Mouse (Mus musculus): ENCODE data around the gene Eps8l2. TPM values are rescaled to one million over a fixed set of nuclear protein-coding genes. Genes with fewer than 3 reads are reported as not detected.
A peak's percentile ranks its signal among the peaks of the same experiment; 100 is the strongest.

Eps8l2 gene
- polyA plus RNA-seq, 1 experiment: 0.09 TPM

GRCm38 (mm10) chr7:141327469-141328372, 11.0 kb upstream of the Eps8l2 start, which contains the start of the genes Deaf1 and Tmem80:
Deaf1 (minus strand) TSS chr7:141327690.
Tmem80 (plus strand) TSS chr7:141327739.
- 0 out of 2 replicates have a peak, but pooled peaks cover 2% of the 10 kb centered on the region for H3K27me3 ChIP-seq (ENCODE audit: control insufficient read depth)
- peaks cover 43% of the 10 kb centered on the region for H3K36me3 ChIP-seq (ENCODE audit: control insufficient read depth)
- peak within 1 kb of the TSS; percentile 85 for H3K4me3 ChIP-seq (replicated peaks)
- no peaks in the 10 kb centered on the region for H3K9me3 ChIP-seq (ENCODE audit: control insufficient read depth, low read length)
- H3K4me1 ChIP-seq (ENCODE audit: control insufficient read depth): peaks cover 51% of the 10 kb centered on the region
- TF ChIP-seq GATA1 (IDR thresholded peaks at IDR 0.05; ENCODE audit: low read length) (peak; percentile 20; the same call in 1 of the 2 replicates), TAL1 (IDR thresholded peaks at IDR 0.05; ENCODE audit: low read length) (no peak)

- TF ChIP-seq GATA1 (IDR thresholded peaks at IDR 0.05; ENCODE audit: low read length): no peak
- TF ChIP-seq TAL1 (IDR thresholded peaks at IDR 0.05; ENCODE audit: low read length): no peak
- peak overlapping the region; percentile 85 for H3K4me3 ChIP-seq (replicated peaks)
- H3K27me3 ChIP-seq (ENCODE audit: control insufficient read depth): 0 out of 2 replicates have a peak, but pooled peaks cover 2% of the 10 kb centered on the region
- peaks cover 49% of the 10 kb centered on the region for H3K4me1 ChIP-seq (ENCODE audit: control insufficient read depth)
- H3K9me3 ChIP-seq (ENCODE audit: control insufficient read depth, low read length): no peaks in the 10 kb centered on the region
- H3K36me3 ChIP-seq (ENCODE audit: control insufficient read depth): peaks cover 43% of the 10 kb centered on the region
Observed at GRCm38 (mm10) chr7:141328373-141328990, 10.2 kb upstream of the Eps8l2 start.

- no peak overlapping the region for H3K4me3 ChIP-seq (replicated peaks)
- peaks cover 33% of the 10 kb centered on the region for H3K4me1 ChIP-seq (ENCODE audit: control insufficient read depth)
- H3K27me3 ChIP-seq (ENCODE audit: control insufficient read depth): 0 out of 2 replicates have a peak, but pooled peaks cover 2% of the 10 kb centered on the region
- no peaks in the 10 kb centered on the region for H3K9me3 ChIP-seq (ENCODE audit: control insufficient read depth, low read length)
- TF ChIP-seq TAL1 (IDR thresholded peaks at IDR 0.05; ENCODE audit: low read length) (no peak), GATA1 (IDR thresholded peaks at IDR 0.05; ENCODE audit: low read length) (no peak)
- H3K36me3 ChIP-seq (ENCODE audit: control insufficient read depth): peaks cover 47% of the 10 kb centered on the region
Observed at GRCm38 (mm10) chr7:141330706-141331105, 8.0 kb upstream of the Eps8l2 start.

- no peak for TF ChIP-seq TAL1 (IDR thresholded peaks at IDR 0.05; ENCODE audit: low read length)
- TF ChIP-seq GATA1 (IDR thresholded peaks at IDR 0.05; ENCODE audit: low read length): no peak
- Histone ChIP-seq H3K9me3 (ENCODE audit: control insufficient read depth, low read length) (no peaks in the 10 kb centered on the region), H3K4me3 (replicated peaks) (no peak overlapping the region), H3K36me3 (ENCODE audit: control insufficient read depth) (peaks cover 43% of the 10 kb centered on the region), H3K27me3 (ENCODE audit: control insufficient read depth) (no peaks in the 10 kb centered on the region), H3K4me1 (ENCODE audit: control insufficient read depth) (peaks cover 21% of the 10 kb centered on the region)
Observed at GRCm38 (mm10) chr7:141331990-141332389, 6.7 kb upstream of the Eps8l2 start.

- Histone ChIP-seq H3K9me3 (ENCODE audit: control insufficient read depth, low read length) (no peaks in the 10 kb centered on the region), H3K4me1 (ENCODE audit: control insufficient read depth) (peaks cover 21% of the 10 kb centered on the region), H3K36me3 (ENCODE audit: control insufficient read depth) (peaks cover 43% of the 10 kb centered on the region), H3K4me3 (replicated peaks) (no peak overlapping the region), H3K27me3 (ENCODE audit: control insufficient read depth) (peaks cover 6% of the 10 kb centered on the region)
- TF ChIP-seq GATA1 (IDR thresholded peaks at IDR 0.05; ENCODE audit: low read length) (no peak), TAL1 (IDR thresholded peaks at IDR 0.05; ENCODE audit: low read length) (no peak)
Observed at GRCm38 (mm10) chr7:141335044-141335579, 3.6 kb upstream of the Eps8l2 start.

GRCm38 (mm10) chr7:141335682-141336081, 3.0 kb upstream of the Eps8l2 start:
- no peaks in the 10 kb centered on the region for H3K9me3 ChIP-seq (ENCODE audit: control insufficient read depth, low read length)
- peaks cover 43% of the 10 kb centered on the region for H3K36me3 ChIP-seq (ENCODE audit: control insufficient read depth)
- H3K4me1 ChIP-seq (ENCODE audit: control insufficient read depth): peaks cover 21% of the 10 kb centered on the region
- no peak overlapping the region for H3K4me3 ChIP-seq (replicated peaks)
- TF ChIP-seq TAL1 (IDR thresholded peaks at IDR 0.05; ENCODE audit: low read length) (no peak), GATA1 (IDR thresholded peaks at IDR 0.05; ENCODE audit: low read length) (no peak)
- peaks cover 6% of the 10 kb centered on the region for H3K27me3 ChIP-seq (ENCODE audit: control insufficient read depth)

GRCm38 (mm10) chr7:141336296-141336695, 2.4 kb upstream of the Eps8l2 start:
- TF ChIP-seq GATA1 (IDR thresholded peaks at IDR 0.05; ENCODE audit: low read length) (no peak), TAL1 (IDR thresholded peaks at IDR 0.05; ENCODE audit: low read length) (no peak)
- no peaks in the 10 kb centered on the region for H3K9me3 ChIP-seq (ENCODE audit: control insufficient read depth, low read length)
- H3K36me3 ChIP-seq (ENCODE audit: control insufficient read depth): peaks cover 43% of the 10 kb centered on the region

GRCm38 (mm10) chr7:141337716-141338416, 814 bp upstream of the Eps8l2 start:
- TF ChIP-seq TAL1 (IDR thresholded peaks at IDR 0.05; ENCODE audit: low read length) (no peak), GATA1 (IDR thresholded peaks at IDR 0.05; ENCODE audit: low read length) (no peak)
- Histone ChIP-seq H3K36me3 (ENCODE audit: control insufficient read depth) (peaks cover 31% of the 10 kb centered on the region), H3K27me3 (ENCODE audit: control insufficient read depth) (peaks cover 6% of the 10 kb centered on the region), H3K4me1 (ENCODE audit: control insufficient read depth) (peaks cover 21% of the 10 kb centered on the region), H3K4me3 (replicated peaks) (no peak overlapping the region), H3K9me3 (ENCODE audit: control insufficient read depth, low read length) (no peaks in the 10 kb centered on the region)

More at GRCm38 (mm10) chr7:141336296-141336695, 2.4 kb upstream of the Eps8l2 start:
- Histone ChIP-seq H3K27me3 (ENCODE audit: control insufficient read depth) (peaks cover 6% of the 10 kb centered on the region), H3K4me1 (ENCODE audit: control insufficient read depth) (peaks cover 21% of the 10 kb centered on the region), H3K4me3 (replicated peaks) (no peak overlapping the region)

Measured in erythroblast, embryonic 14.5 days (primary cell).